17 mouse cellular contexts compared by ENCODE assay signal in the genomic region with DNA sequence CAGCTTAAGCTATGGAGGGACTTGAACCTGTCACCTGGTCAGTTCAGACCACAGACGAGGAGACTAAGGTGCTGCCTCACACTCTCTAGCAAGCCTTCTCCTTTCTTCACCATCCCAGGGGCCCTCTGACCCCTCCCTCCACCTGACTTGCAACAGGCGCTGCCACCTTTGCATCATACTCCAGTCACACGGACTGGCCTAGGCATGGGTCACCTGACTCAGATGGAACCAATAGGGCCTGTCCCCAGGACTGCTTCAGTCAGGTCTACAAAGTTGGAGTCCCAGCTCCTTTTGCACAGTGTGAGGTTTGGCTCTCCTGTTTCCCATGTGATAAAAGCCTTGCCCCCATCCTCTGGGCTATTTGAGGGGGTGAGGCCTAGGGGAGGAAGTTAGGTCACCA. TPM values are rescaled to one million over a fixed set of nuclear protein-coding genes. Genes with fewer than 3 reads are reported as not detected.
DNase-seq lines count a peak whose midpoint lies in the region; ATAC-seq and TF ChIP-seq lines count a peak whose summit lies in the region.
"Had no signal": no experiment of that assay in that cellular context is flagged by ENCODE, and none has a peak within 500 bp of the region (broad histone marks: within the 10 kb centered on the region; RNA-seq: fewer than 3 reads in every experiment).

No protein-coding gene starts in this region.

- H3K27ac ChIP-seq in intestine, embryonic 14.5 days (ENCODE audit: low read depth), result no peak overlapping the region
- H3K27ac ChIP-seq in intestine, postnatal 0 days (ENCODE audit: low read depth, low read length), result no peak overlapping the region
- H3K27ac ChIP-seq in midbrain, embryonic 15.5 days, result no peak overlapping the region
- no peak overlapping the region for H3K27ac ChIP-seq in midbrain, embryonic 14.5 days (replicated peaks; ENCODE audit: low read depth, low read length)
- no peak overlapping the region for H3K27ac ChIP-seq in embryonic facial prominence, embryonic 13.5 days
- no peak overlapping the region for H3K27ac ChIP-seq in midbrain, postnatal 0 days (ENCODE audit: low read depth, low read length)
- no peak overlapping the region for H3K27ac ChIP-seq in gastrocnemius, adult 2 months
- H3K27ac ChIP-seq: forebrain, embryonic 15.5 days; kidney, embryonic 15.5 days; limb, embryonic 12.5 days had no signal

- no peak overlapping the region for H3K4me3 ChIP-seq in intestine, embryonic 14.5 days (ENCODE audit: low read depth, low read length)
- no peak overlapping the region for H3K4me3 ChIP-seq in intestine, postnatal 0 days (ENCODE audit: low read depth, low read length)
- no peak overlapping the region for H3K4me3 ChIP-seq in midbrain, embryonic 15.5 days
- H3K4me3 ChIP-seq in midbrain, embryonic 14.5 days (replicated peaks; ENCODE audit: low read depth, low read length), result no peak overlapping the region
- H3K4me3 ChIP-seq in embryonic facial prominence, embryonic 13.5 days, result no peak overlapping the region
- H3K4me3 ChIP-seq in midbrain, postnatal 0 days (ENCODE audit: low read depth, low read length), result no peak overlapping the region
- H3K4me3 ChIP-seq in gastrocnemius, adult 2 months, result no peak overlapping the region
- H3K4me3 ChIP-seq: erythroblast, embryonic 14.5 days; forebrain, embryonic 15.5 days; kidney, embryonic 15.5 days; limb, embryonic 12.5 days; megakaryocyte, embryonic 14.5 days; myocyte had no signal

- DNase-seq in intestine, embryonic 14.5 days (ENCODE audit: low spot score), result no peak
- DNase-seq in midbrain, embryonic 14.5 days, result no peak
- DNase-seq in midbrain, postnatal 0 days (ENCODE audit: low spot score), result no peak
- no peak for DNase-seq in gastrocnemius, adult 2 months
- DNase-seq in spleen, postnatal 10 days (ENCODE audit: low spot score in 2 of 2), result no peak
- DNase-seq: cerebellum, adult 9-11 months; embryo, embryonic 11 days had no signal

- H3K36me3 ChIP-seq in intestine, embryonic 14.5 days (ENCODE audit: control insufficient read depth, insufficient read depth, low read length), result no peaks in the 10 kb centered on the region
- peaks cover 34% of the 10 kb centered on the region for H3K36me3 ChIP-seq in intestine, postnatal 0 days (ENCODE audit: control insufficient read depth, insufficient read depth)
- no peaks in the 10 kb centered on the region for H3K36me3 ChIP-seq in midbrain, embryonic 15.5 days (replicated peaks)
- no peaks in the 10 kb centered on the region for H3K36me3 ChIP-seq in midbrain, embryonic 14.5 days (ENCODE audit: control insufficient read depth, insufficient read depth, low read length)
- H3K36me3 ChIP-seq in embryonic facial prominence, embryonic 13.5 days, result 0 out of 2 replicates have a peak, but pooled peaks cover 3% of the 10 kb centered on the region
- no peaks in the 10 kb centered on the region for H3K36me3 ChIP-seq in midbrain, postnatal 0 days (ENCODE audit: insufficient read depth, low read length)
- H3K36me3 ChIP-seq: forebrain, embryonic 15.5 days; kidney, embryonic 15.5 days; limb, embryonic 12.5 days had no signal

- intact Hi-C loops in gastrocnemius, adult 2 months (cut with DNase I), result no loop called here

- H3K9me3 ChIP-seq in intestine, embryonic 14.5 days (ENCODE audit: control insufficient read depth, low read length), result no peaks in the 10 kb centered on the region
- no peaks in the 10 kb centered on the region for H3K9me3 ChIP-seq in intestine, postnatal 0 days (ENCODE audit: control insufficient read depth)
- no peaks in the 10 kb centered on the region for H3K9me3 ChIP-seq in midbrain, embryonic 15.5 days
- no peaks in the 10 kb centered on the region for H3K9me3 ChIP-seq in midbrain, embryonic 14.5 days (ENCODE audit: control insufficient read depth, low read length)
- H3K9me3 ChIP-seq in embryonic facial prominence, embryonic 13.5 days, result no peaks in the 10 kb centered on the region
- no peaks in the 10 kb centered on the region for H3K9me3 ChIP-seq in midbrain, postnatal 0 days (ENCODE audit: low read length)
- H3K9me3 ChIP-seq: forebrain, embryonic 15.5 days; kidney, embryonic 15.5 days; limb, embryonic 12.5 days; megakaryocyte, embryonic 14.5 days had no signal

- no peak overlapping the region for H3K4me2 ChIP-seq in intestine, embryonic 14.5 days (ENCODE audit: low read length)
- H3K4me2 ChIP-seq in intestine, postnatal 0 days (replicated peaks; ENCODE audit: low read depth), result no peak overlapping the region
- no peak overlapping the region for H3K4me2 ChIP-seq in midbrain, embryonic 15.5 days
- no peak overlapping the region for H3K4me2 ChIP-seq in midbrain, embryonic 14.5 days (ENCODE audit: low read length)
- H3K4me2 ChIP-seq in embryonic facial prominence, embryonic 13.5 days, result no peak overlapping the region
- no peak overlapping the region for H3K4me2 ChIP-seq in midbrain, postnatal 0 days (ENCODE audit: low read depth, low read length, poor library complexity, severe bottlenecking)
- H3K4me2 ChIP-seq: forebrain, embryonic 15.5 days; kidney, embryonic 15.5 days; limb, embryonic 12.5 days had no signal

- TF ChIP-seq CTCF in intestine, postnatal 0 days (IDR thresholded peaks at IDR 0.05; ENCODE audit: low read depth), result no peak
- no peak for TF ChIP-seq CTCF in midbrain, postnatal 0 days (IDR thresholded peaks at IDR 0.05)
- TF ChIP-seq CTCF in gastrocnemius, adult 2 months (IDR thresholded peaks at IDR 0.05), result no peak

- H3K9ac ChIP-seq in intestine, embryonic 14.5 days (ENCODE audit: low read length), result no peak overlapping the region
- no peak overlapping the region for H3K9ac ChIP-seq in intestine, postnatal 0 days (ENCODE audit: low read depth, low read length)
- H3K9ac ChIP-seq in midbrain, embryonic 15.5 days, result no peak overlapping the region
- no peak overlapping the region for H3K9ac ChIP-seq in midbrain, embryonic 14.5 days (replicated peaks; ENCODE audit: low read length)
- 0 out of 2 replicates have a peak overlapping the region, but pooled peaks have one; percentile 3 for H3K9ac ChIP-seq in embryonic facial prominence, embryonic 13.5 days
- H3K9ac ChIP-seq in midbrain, postnatal 0 days (replicated peaks; ENCODE audit: low read length, poor library complexity, severe bottlenecking), result no peak overlapping the region
- H3K9ac ChIP-seq: forebrain, embryonic 15.5 days; kidney, embryonic 15.5 days; limb, embryonic 12.5 days had no signal

- H3K4me1 ChIP-seq in intestine, embryonic 14.5 days (replicated peaks; ENCODE audit: control insufficient read depth, insufficient read depth, low read length), result no peaks in the 10 kb centered on the region
- no peaks in the 10 kb centered on the region for H3K4me1 ChIP-seq in intestine, postnatal 0 days (replicated peaks; ENCODE audit: control insufficient read depth, insufficient read depth, low read length)
- no peaks in the 10 kb centered on the region for H3K4me1 ChIP-seq in midbrain, embryonic 15.5 days
- no peaks in the 10 kb centered on the region for H3K4me1 ChIP-seq in midbrain, embryonic 14.5 days (ENCODE audit: control insufficient read depth, insufficient read depth, low read length)
- H3K4me1 ChIP-seq in embryonic facial prominence, embryonic 13.5 days, result no peaks in the 10 kb centered on the region
- H3K4me1 ChIP-seq in midbrain, postnatal 0 days (ENCODE audit: insufficient read depth, low read length), result no peaks in the 10 kb centered on the region
- H3K4me1 ChIP-seq: forebrain, embryonic 15.5 days; kidney, embryonic 15.5 days had no signal

- ATAC-seq in intestine, embryonic 14.5 days (replicated peaks; ENCODE audit: low FRiP score, low TSS enrichment, low read depth), result 0 out of 2 replicates have a peak, but pooled peaks have one; percentile 45
- no peak for ATAC-seq in intestine, postnatal 0 days
- 0 out of 2 replicates have a peak, but pooled peaks have one; percentile 17 for ATAC-seq in midbrain, embryonic 15.5 days (replicated peaks)
- ATAC-seq in midbrain, embryonic 14.5 days (ENCODE audit: low FRiP score, low TSS enrichment), result no peak
- ATAC-seq in embryonic facial prominence, embryonic 13.5 days (ENCODE audit: insufficient number of reproducible peaks, insufficient read depth, low FRiP score, low TSS enrichment, low read depth), result no peak
- peak; percentile 39; the same call in 1 of the 2 replicates for ATAC-seq in midbrain, postnatal 0 days (ENCODE audit: low FRiP score)

- H3K27me3 ChIP-seq in intestine, embryonic 14.5 days (replicated peaks; ENCODE audit: control insufficient read depth, insufficient read depth, low read length), result no peaks in the 10 kb centered on the region
- no peaks in the 10 kb centered on the region for H3K27me3 ChIP-seq in intestine, postnatal 0 days (replicated peaks; ENCODE audit: control insufficient read depth, insufficient read depth, low read length)
- H3K27me3 ChIP-seq in midbrain, embryonic 15.5 days (replicated peaks), result no peaks in the 10 kb centered on the region
- no peaks in the 10 kb centered on the region for H3K27me3 ChIP-seq in midbrain, embryonic 14.5 days (ENCODE audit: control insufficient read depth, insufficient read depth, low read length)
- no peaks in the 10 kb centered on the region for H3K27me3 ChIP-seq in embryonic facial prominence, embryonic 13.5 days
- no peaks in the 10 kb centered on the region for H3K27me3 ChIP-seq in midbrain, postnatal 0 days (ENCODE audit: insufficient read depth, low read length)
- H3K27me3 ChIP-seq: forebrain, embryonic 15.5 days; kidney, embryonic 15.5 days; limb, embryonic 12.5 days; megakaryocyte, embryonic 14.5 days had no signal

- WGBS in intestine, embryonic 14.5 days, result 79% methylated on average over 3 of the region's 3 CpGs
- WGBS in intestine, postnatal 0 days, result 71% methylated on average over 3 of the region's 3 CpGs
- 80% methylated on average over 3 of the region's 3 CpGs for WGBS in midbrain, embryonic 15.5 days
- 80% methylated on average over 3 of the region's 3 CpGs for WGBS in midbrain, embryonic 14.5 days
- WGBS in embryonic facial prominence, embryonic 13.5 days, result 75% methylated on average over 3 of the region's 3 CpGs
- WGBS in midbrain, postnatal 0 days, result 82% methylated on average over 3 of the region's 3 CpGs

RNA-seq across cellular contexts. Expression of a gene that starts 14.1 kb away (rescaled TPM):
- polyA plus RNA-seq in intestine, embryonic 14.5 days (2014; fragmentation: Nextera tagmentation; extraction: Ambion mirVana), result 454 and 481 TPM in 2 replicates
- 379 and 386 TPM in 2 replicates for polyA plus RNA-seq in intestine, postnatal 0 days (2015; fragmentation: Nextera tagmentation; extraction: Ambion mirVana)
- polyA plus RNA-seq in midbrain, embryonic 15.5 days (2015; fragmentation: Nextera tagmentation; extraction: Ambion mirVana), result 289 and 308 TPM in 2 replicates
- polyA plus RNA-seq in midbrain, embryonic 14.5 days (2014; fragmentation: Nextera tagmentation; extraction: Ambion mirVana), result 355 and 360 TPM in 2 replicates
- polyA plus RNA-seq in embryonic facial prominence, embryonic 13.5 days (2015; fragmentation: Nextera tagmentation; extraction: Ambion mirVana), result 587 and 590 TPM in 2 replicates
- 288 and 318 TPM in 2 replicates for total RNA-seq in midbrain, postnatal 0 days (2014; rRNA removed)
- polyA plus RNA-seq in midbrain, postnatal 0 days (2015; fragmentation: Nextera tagmentation; extraction: Ambion mirVana), result 425 and 441 TPM in 2 replicates
- total RNA-seq in gastrocnemius, adult 2 months (2021), result 100 to 1,000 TPM; 207 to 261 TPM

RNA-seq across cellular contexts. Expression of a gene that starts 19.8 kb away (rescaled TPM):
- 14.6 and 15.5 TPM in 2 replicates for polyA plus RNA-seq in intestine, embryonic 14.5 days (2014; fragmentation: Nextera tagmentation; extraction: Ambion mirVana)
- polyA plus RNA-seq in intestine, postnatal 0 days (2015; fragmentation: Nextera tagmentation; extraction: Ambion mirVana), result 99.0 and 116 TPM in 2 replicates
- 11.7 and 13.1 TPM in 2 replicates for polyA plus RNA-seq in midbrain, embryonic 15.5 days (2015; fragmentation: Nextera tagmentation; extraction: Ambion mirVana)
- polyA plus RNA-seq in midbrain, embryonic 14.5 days (2014; fragmentation: Nextera tagmentation; extraction: Ambion mirVana), result 7.8 and 10.3 TPM in 2 replicates
- 11.3 and 12.3 TPM in 2 replicates for polyA plus RNA-seq in embryonic facial prominence, embryonic 13.5 days (2015; fragmentation: Nextera tagmentation; extraction: Ambion mirVana)
- 22.6 and 26.2 TPM in 2 replicates for total RNA-seq in midbrain, postnatal 0 days (2014; rRNA removed)
- 15.6 and 15.8 TPM in 2 replicates for polyA plus RNA-seq in midbrain, postnatal 0 days (2015; fragmentation: Nextera tagmentation; extraction: Ambion mirVana)
- 1 to 10 TPM; 4.7 to 6.2 TPM for total RNA-seq in gastrocnemius, adult 2 months (2021)

RNA-seq across cellular contexts. Expression of a gene that starts 57.7 kb away (rescaled TPM):
- 0.40 and 0.73 TPM in 2 replicates for polyA plus RNA-seq in intestine, embryonic 14.5 days (2014; fragmentation: Nextera tagmentation; extraction: Ambion mirVana)
- polyA plus RNA-seq in intestine, postnatal 0 days (2015; fragmentation: Nextera tagmentation; extraction: Ambion mirVana), result 0.95 and 1.0 TPM in 2 replicates
- 54.7 and 55.3 TPM in 2 replicates for polyA plus RNA-seq in midbrain, embryonic 15.5 days (2015; fragmentation: Nextera tagmentation; extraction: Ambion mirVana)
- 38.3 and 44.6 TPM in 2 replicates for polyA plus RNA-seq in midbrain, embryonic 14.5 days (2014; fragmentation: Nextera tagmentation; extraction: Ambion mirVana)
- polyA plus RNA-seq in embryonic facial prominence, embryonic 13.5 days (2015; fragmentation: Nextera tagmentation; extraction: Ambion mirVana), result 0.35 and 0.40 TPM in 2 replicates
- 205 and 231 TPM in 2 replicates for total RNA-seq in midbrain, postnatal 0 days (2014; rRNA removed)
- 89.0 and 91.8 TPM in 2 replicates for polyA plus RNA-seq in midbrain, postnatal 0 days (2015; fragmentation: Nextera tagmentation; extraction: Ambion mirVana)
- total RNA-seq in gastrocnemius, adult 2 months (2021), result under 1 TPM; 0.17 to 0.18 TPM
- polyA plus RNA-seq: erythroblast, embryonic 14.5 days; heart, embryonic 14.5 days had no signal

Comparison
In these comparisons a context has a peak if more than half of its experiments do, and no peak if none do; other contexts are left out.
1. ATAC-seq: peak in intestine, embryonic 14.5 days (single experiment), midbrain, embryonic 15.5 days (single experiment) and midbrain, postnatal 0 days (single experiment); none in intestine, postnatal 0 days (single experiment), midbrain, embryonic 14.5 days (single experiment) and embryonic facial prominence, embryonic 13.5 days (single experiment).
2. RNA of a gene that starts 57.7 kb away (polyA plus RNA-seq): 89.0 to 91.8 TPM in midbrain, postnatal 0 days, 54.7 to 55.3 TPM in midbrain, embryonic 15.5 days and 38.3 to 44.6 TPM in midbrain, embryonic 14.5 days; 0.95 to 1.0 TPM in intestine, postnatal 0 days, 0.40 to 0.73 TPM in intestine, embryonic 14.5 days and 0.35 to 0.40 TPM in embryonic facial prominence, embryonic 13.5 days; every median in the first group is over 10 times any median in the second.